Mouse (Mus musculus) small intestine, adult 2 months (tissue): ENCODE measurements around the gene Gdf15.

ENCODE experiments used
- CTCF ChIP-seq: fragments of 200-500 bp; IDR thresholded peaks from 2 replicates; pipeline ENCODE4 v1.5.1; 2012; ENCODE audit warnings: low read depth, mild to moderate bottlenecking, control low read depth, inconsistent platforms, low read length, moderate library complexity, mixed read lengths; ENCODE audit not compliant: insufficient replicate concordance, insufficient read length; ENCODE audit errors: extremely low read depth
- POLR2A ChIP-seq: fragments of 200-500 bp; IDR thresholded peaks from 2 replicates; pipeline ENCODE4 v1.6.1; 2012; ENCODE audit warnings: low read depth, mild to moderate bottlenecking, control low read depth, inconsistent platforms, low read length, moderate library complexity

DNA sequence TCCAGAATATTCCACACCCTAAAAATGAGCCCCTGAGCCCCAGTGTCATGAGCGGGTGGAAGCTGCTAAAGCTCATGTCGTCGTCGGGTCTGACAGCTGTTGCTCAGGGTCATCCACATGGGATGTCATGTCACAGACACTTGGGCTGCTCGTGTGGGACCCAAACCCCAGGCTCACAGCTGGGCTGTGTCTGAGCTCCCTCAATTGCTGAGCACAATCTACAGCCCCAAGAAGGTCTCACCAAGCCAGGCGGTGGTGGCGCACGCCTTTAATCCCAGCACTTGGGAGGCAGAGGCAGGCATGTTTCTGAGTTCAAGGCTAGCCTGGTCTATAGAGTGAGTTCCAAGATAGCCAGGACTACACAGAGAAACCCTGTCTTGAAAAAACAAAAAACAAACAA, 17.0 kb downstream of the Gdf15 start:
- TF ChIP-seq CTCF: no peak
- TF ChIP-seq POLR2A: no peak
